Mouse (Mus musculus): ENCODE data around the gene Hdac4. TPM values are rescaled to one million over a fixed set of nuclear protein-coding genes. Genes with fewer than 3 reads are reported as not detected.

Gene Hdac4
- polyA plus RNA-seq, 1 experiment: 21.2 TPM

- Histone ChIP-seq H3K79me2 (ENCODE audit: control insufficient read depth, insufficient read depth) (peaks cover 66% of the 10 kb centered on the region), H3K27me3 (ENCODE audit: control insufficient read depth, insufficient read depth, insufficient read length) (no peaks in the 10 kb centered on the region), H3K36me3 (ENCODE audit: control insufficient read depth, insufficient read depth) (no peaks in the 10 kb centered on the region), H3ac (ENCODE audit: control insufficient read depth, insufficient read length) (no peak overlapping the region), H3K4me2 (ENCODE audit: low read depth) (no peak overlapping the region), H3K4me3 (no peak overlapping the region)
- no peak for TF ChIP-seq MYOD1 (IDR thresholded peaks at IDR 0.05; ENCODE audit: control insufficient read depth in 1 of 3, insufficient read length in 2 of 3, low read depth in 2 of 3)
- TF ChIP-seq CEBPB (IDR thresholded peaks at IDR 0.05; ENCODE audit: insufficient read depth, poor library complexity, severe bottlenecking): no peak
- no peak for TF ChIP-seq MYOG (IDR thresholded peaks at IDR 0.05; ENCODE audit: control insufficient read depth in 1 of 3, insufficient read depth in 1 of 3, insufficient read length in 2 of 3, low read depth in 2 of 3)
- no peak for TF ChIP-seq POLR2AphosphoS2 (IDR thresholded peaks at IDR 0.05; ENCODE audit: insufficient read length, low read depth)
- TF ChIP-seq E2F4 (IDR thresholded peaks at IDR 0.05; ENCODE audit: insufficient read depth): no peak
- TF ChIP-seq USF1 (IDR thresholded peaks at IDR 0.05; ENCODE audit: low read depth): no peak
- no peak for TF ChIP-seq SRF (IDR thresholded peaks at IDR 0.05; ENCODE audit: control insufficient read depth, insufficient read length, low read depth)
- no peak for TF ChIP-seq POLR2A (IDR thresholded peaks at IDR 0.05; ENCODE audit: insufficient read length, low read depth)
- TF ChIP-seq TCF3 (IDR thresholded peaks at IDR 0.05; ENCODE audit: insufficient read length, low read depth): no peak
- TF ChIP-seq TCF12 (IDR thresholded peaks at IDR 0.05; ENCODE audit: insufficient read depth, poor library complexity, severe bottlenecking): no peak
- TF ChIP-seq REST (IDR thresholded peaks at IDR 0.05; ENCODE audit: insufficient read depth, insufficient read length): no peak
- no peak for TF ChIP-seq MAX (IDR thresholded peaks at IDR 0.05; ENCODE audit: low read depth)
Observed at GRCm38 (mm10) chr1:92111551-92111950, 83.9 kb downstream of the Hdac4 start.

GRCm38 (mm10) chr1:92111026-92111425 is 84.5 kb downstream of the Hdac4 start:
- Histone ChIP-seq H3K4me3 (no peak overlapping the region), H3K27me3 (ENCODE audit: control insufficient read depth, insufficient read depth, insufficient read length) (no peaks in the 10 kb centered on the region), H3K36me3 (ENCODE audit: control insufficient read depth, insufficient read depth) (no peaks in the 10 kb centered on the region), H3K4me2 (ENCODE audit: low read depth) (no peak overlapping the region), H3ac (ENCODE audit: control insufficient read depth, insufficient read length) (no peak overlapping the region), H3K79me2 (ENCODE audit: control insufficient read depth, insufficient read depth) (peaks cover 68% of the 10 kb centered on the region)
- TF ChIP-seq SRF (IDR thresholded peaks at IDR 0.05; ENCODE audit: control insufficient read depth, insufficient read length, low read depth) (no peak), MYOG (IDR thresholded peaks at IDR 0.05; ENCODE audit: control insufficient read depth in 1 of 3, insufficient read depth in 1 of 3, insufficient read length in 2 of 3, low read depth in 2 of 3) (no peak), TCF3 (IDR thresholded peaks at IDR 0.05; ENCODE audit: insufficient read length, low read depth) (no peak), REST (IDR thresholded peaks at IDR 0.05; ENCODE audit: insufficient read depth, insufficient read length) (no peak), MAX (IDR thresholded peaks at IDR 0.05; ENCODE audit: low read depth) (no peak), POLR2AphosphoS2 (IDR thresholded peaks at IDR 0.05; ENCODE audit: insufficient read length, low read depth) (no peak), E2F4 (IDR thresholded peaks at IDR 0.05; ENCODE audit: insufficient read depth) (no peak), POLR2A (IDR thresholded peaks at IDR 0.05; ENCODE audit: insufficient read length, low read depth) (no peak), MYOD1 (IDR thresholded peaks at IDR 0.05; ENCODE audit: control insufficient read depth in 1 of 3, insufficient read length in 2 of 3, low read depth in 2 of 3) (no peak), USF1 (IDR thresholded peaks at IDR 0.05; ENCODE audit: low read depth) (no peak)

GRCm38 (mm10) chr1:92109221-92109620 is 86.3 kb downstream of the Hdac4 start:
- Histone ChIP-seq H3K27me3 (ENCODE audit: control insufficient read depth, insufficient read depth, insufficient read length) (no peaks in the 10 kb centered on the region), H3K79me2 (ENCODE audit: control insufficient read depth, insufficient read depth) (peaks cover 67% of the 10 kb centered on the region), H3K4me2 (ENCODE audit: low read depth) (no peak overlapping the region), H3ac (ENCODE audit: control insufficient read depth, insufficient read length) (no peak overlapping the region), H3K36me3 (ENCODE audit: control insufficient read depth, insufficient read depth) (no peaks in the 10 kb centered on the region), H3K4me3 (no peak overlapping the region)
- no peak for TF ChIP-seq MYOG (IDR thresholded peaks at IDR 0.05; ENCODE audit: control insufficient read depth in 1 of 3, insufficient read depth in 1 of 3, insufficient read length in 2 of 3, low read depth in 2 of 3)
- no peak for TF ChIP-seq POLR2A (IDR thresholded peaks at IDR 0.05; ENCODE audit: insufficient read length, low read depth)
- TF ChIP-seq E2F4 (IDR thresholded peaks at IDR 0.05; ENCODE audit: insufficient read depth): no peak
- no peak for TF ChIP-seq REST (IDR thresholded peaks at IDR 0.05; ENCODE audit: insufficient read depth, insufficient read length)
- no peak for TF ChIP-seq SRF (IDR thresholded peaks at IDR 0.05; ENCODE audit: control insufficient read depth, insufficient read length, low read depth)
- TF ChIP-seq USF1 (IDR thresholded peaks at IDR 0.05; ENCODE audit: low read depth): no peak
- TF ChIP-seq CEBPB (IDR thresholded peaks at IDR 0.05; ENCODE audit: insufficient read depth, poor library complexity, severe bottlenecking): no peak
- no peak for TF ChIP-seq MAX (IDR thresholded peaks at IDR 0.05; ENCODE audit: low read depth)
- no peak for TF ChIP-seq POLR2AphosphoS2 (IDR thresholded peaks at IDR 0.05; ENCODE audit: insufficient read length, low read depth)
- TF ChIP-seq TCF3 (IDR thresholded peaks at IDR 0.05; ENCODE audit: insufficient read length, low read depth): no peak
- no peak for TF ChIP-seq MYOD1 (IDR thresholded peaks at IDR 0.05; ENCODE audit: control insufficient read depth in 1 of 3, insufficient read length in 2 of 3, low read depth in 2 of 3)
- TF ChIP-seq TCF12 (IDR thresholded peaks at IDR 0.05; ENCODE audit: insufficient read depth, poor library complexity, severe bottlenecking): no peak

- Histone ChIP-seq H3ac (ENCODE audit: control insufficient read depth, insufficient read length) (no peak overlapping the region), H3K4me3 (no peak overlapping the region), H3K27me3 (ENCODE audit: control insufficient read depth, insufficient read depth, insufficient read length) (no peaks in the 10 kb centered on the region), H3K4me2 (ENCODE audit: low read depth) (no peak overlapping the region), H3K36me3 (ENCODE audit: control insufficient read depth, insufficient read depth) (no peaks in the 10 kb centered on the region), H3K79me2 (ENCODE audit: control insufficient read depth, insufficient read depth) (peaks cover 72% of the 10 kb centered on the region)
- TF ChIP-seq POLR2AphosphoS2 (IDR thresholded peaks at IDR 0.05; ENCODE audit: insufficient read length, low read depth) (no peak), POLR2A (IDR thresholded peaks at IDR 0.05; ENCODE audit: insufficient read length, low read depth) (no peak), REST (IDR thresholded peaks at IDR 0.05; ENCODE audit: insufficient read depth, insufficient read length) (no peak)
Observed at GRCm38 (mm10) chr1:92108556-92108955, 86.9 kb downstream of the Hdac4 start.

GRCm38 (mm10) chr1:92107996-92108395 is 87.5 kb downstream of the Hdac4 start:
- Histone ChIP-seq H3K4me2 (ENCODE audit: low read depth) (no peak overlapping the region), H3K4me3 (no peak overlapping the region), H3K79me2 (ENCODE audit: control insufficient read depth, insufficient read depth) (peaks cover 78% of the 10 kb centered on the region), H3K27me3 (ENCODE audit: control insufficient read depth, insufficient read depth, insufficient read length) (no peaks in the 10 kb centered on the region), H3K36me3 (ENCODE audit: control insufficient read depth, insufficient read depth) (no peaks in the 10 kb centered on the region), H3ac (ENCODE audit: control insufficient read depth, insufficient read length) (no peak overlapping the region)
- TF ChIP-seq TCF12 (IDR thresholded peaks at IDR 0.05; ENCODE audit: insufficient read depth, poor library complexity, severe bottlenecking) (no peak), POLR2A (IDR thresholded peaks at IDR 0.05; ENCODE audit: insufficient read length, low read depth) (no peak), CEBPB (IDR thresholded peaks at IDR 0.05; ENCODE audit: insufficient read depth, poor library complexity, severe bottlenecking) (no peak), MAX (IDR thresholded peaks at IDR 0.05; ENCODE audit: low read depth) (no peak), MYOG (IDR thresholded peaks at IDR 0.05; ENCODE audit: control insufficient read depth in 1 of 3, insufficient read depth in 1 of 3, insufficient read length in 2 of 3, low read depth in 2 of 3) (no peak), REST (IDR thresholded peaks at IDR 0.05; ENCODE audit: insufficient read depth, insufficient read length) (no peak), MYOD1 (IDR thresholded peaks at IDR 0.05; ENCODE audit: control insufficient read depth in 1 of 3, insufficient read length in 2 of 3, low read depth in 2 of 3) (no peak), E2F4 (IDR thresholded peaks at IDR 0.05; ENCODE audit: insufficient read depth) (no peak), TCF3 (IDR thresholded peaks at IDR 0.05; ENCODE audit: insufficient read length, low read depth) (no peak), USF1 (IDR thresholded peaks at IDR 0.05; ENCODE audit: low read depth) (no peak), SRF (IDR thresholded peaks at IDR 0.05; ENCODE audit: control insufficient read depth, insufficient read length, low read depth) (no peak)

Data from myocyte (in vitro differentiated cells).